Comparison of ENCODE assay signal across 28 mouse cellular contexts in the genomic region with DNA sequence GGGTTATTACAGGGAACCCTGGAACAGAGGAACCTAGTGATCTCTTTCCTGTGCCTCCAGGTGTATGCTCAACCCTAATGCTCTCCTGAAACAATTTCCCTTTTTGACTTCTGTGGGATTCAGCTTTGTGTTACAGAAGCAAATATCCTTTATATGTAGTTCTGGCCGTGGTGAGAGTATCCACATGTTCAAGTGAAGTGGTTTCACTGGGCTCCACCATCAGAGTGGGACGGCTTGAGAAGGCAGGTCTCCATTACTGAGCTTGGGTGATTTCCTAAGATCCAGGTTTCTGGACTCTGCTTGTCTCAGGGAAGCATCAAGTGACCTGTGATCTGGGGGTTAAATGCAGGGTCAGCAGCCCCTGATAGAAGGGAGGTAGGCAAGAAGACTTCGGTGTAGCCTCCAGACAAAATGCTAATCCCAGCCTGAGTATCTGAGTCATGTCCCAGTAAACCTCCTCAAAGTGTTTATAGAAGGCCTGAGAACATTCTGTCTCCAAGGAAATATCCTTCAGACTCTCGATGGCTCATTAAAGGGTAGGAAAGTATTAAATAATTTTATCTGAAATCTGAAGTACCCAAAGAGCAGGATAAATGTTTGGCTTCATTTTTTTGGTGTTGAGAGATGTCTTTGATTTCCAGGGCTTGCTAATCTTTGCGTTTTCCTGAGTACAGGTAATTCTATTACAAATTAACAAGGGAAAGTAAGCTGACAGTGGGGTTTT. TPM values are rescaled to one million over a fixed set of nuclear protein-coding genes. Genes with fewer than 3 reads are reported as not detected.
DNase-seq lines count a peak whose midpoint lies in the region; ATAC-seq and TF ChIP-seq lines count a peak whose summit lies in the region.
"Had no signal": no experiment of that assay in that cellular context is flagged by ENCODE, and none has a peak within 500 bp of the region (broad histone marks: within the 10 kb centered on the region; RNA-seq: fewer than 3 reads in every experiment).

No protein-coding gene starts in this region.

- TF ChIP-seq POLR2A in lung, adult 2 months (IDR thresholded peaks at IDR 0.05; ENCODE audit: borderline replicate concordance, extremely low read depth, low read depth, low read length) = no peak

- no peak overlapping the region for H3K4me2 ChIP-seq in lung, embryonic 15.5 days
- H3K4me2 ChIP-seq: embryonic facial prominence, embryonic 13.5 days; embryonic facial prominence, embryonic 15.5 days; forebrain, embryonic 12.5 days had no signal

- peaks cover 4% of the 10 kb centered on the region; the same call in 1 of the 2 replicates for H3K4me1 ChIP-seq in lung, embryonic 15.5 days
- peaks cover 5% of the 10 kb centered on the region for H3K4me1 ChIP-seq in lung, adult 2 months (ENCODE audit: control insufficient read depth, insufficient read depth, low read length)
- H3K4me1 ChIP-seq in hindbrain, embryonic 10.5 days (replicated peaks) = no peaks in the 10 kb centered on the region
- H3K4me1 ChIP-seq: embryonic facial prominence, embryonic 13.5 days; embryonic facial prominence, embryonic 15.5 days; forebrain, embryonic 12.5 days had no signal

- H3K9ac ChIP-seq in lung, embryonic 15.5 days = no peak overlapping the region
- H3K9ac ChIP-seq: embryonic facial prominence, embryonic 13.5 days; embryonic facial prominence, embryonic 15.5 days; forebrain, embryonic 12.5 days had no signal

- 40% methylated on average over 5 of the region's 5 CpGs for WGBS in lung, embryonic 15.5 days
- 45% methylated on average over 5 of the region's 5 CpGs for WGBS in lung, adult 2 months
- WGBS in hindbrain, embryonic 10.5 days = 71% methylated on average over 5 of the region's 5 CpGs

- TF ChIP-seq CTCF in lung, adult 2 months (IDR thresholded peaks at IDR 0.05; ENCODE audit: insufficient read depth, low read length) = no peak

- H3K27me3 ChIP-seq in lung, embryonic 15.5 days = no peaks in the 10 kb centered on the region
- H3K27me3 ChIP-seq in hindbrain, embryonic 10.5 days (ENCODE audit: insufficient read depth, poor library complexity, severe bottlenecking) = peaks cover 11% of the 10 kb centered on the region; the same call in 1 of the 2 replicates
- H3K27me3 ChIP-seq: CH12.LX, Patski had no signal

- no peaks in the 10 kb centered on the region for H3K9me3 ChIP-seq in lung, embryonic 15.5 days
- H3K9me3 ChIP-seq in hindbrain, embryonic 10.5 days = no peaks in the 10 kb centered on the region
- H3K9me3 ChIP-seq: embryonic facial prominence, embryonic 13.5 days; embryonic facial prominence, embryonic 15.5 days; forebrain, embryonic 10.5 days; forebrain, embryonic 12.5 days had no signal

- H3K4me3 ChIP-seq in lung, embryonic 15.5 days = no peak overlapping the region
- H3K4me3 ChIP-seq in lung, adult 2 months (replicated peaks; ENCODE audit: extremely low read depth, low read depth, low read length) = no peak overlapping the region
- H3K4me3 ChIP-seq in hindbrain, embryonic 10.5 days = no peak overlapping the region
- H3K4me3 ChIP-seq: embryonic facial prominence, embryonic 13.5 days; embryonic facial prominence, embryonic 15.5 days; erythroblast, embryonic 14.5 days; forebrain, embryonic 10.5 days; forebrain, embryonic 12.5 days had no signal

- peak overlapping the region; percentile 39 for H3K27ac ChIP-seq in lung, embryonic 15.5 days
- no peak overlapping the region for H3K27ac ChIP-seq in hindbrain, embryonic 10.5 days
- H3K27ac ChIP-seq: embryonic facial prominence, embryonic 13.5 days; embryonic facial prominence, embryonic 15.5 days; forebrain, embryonic 10.5 days; forebrain, embryonic 12.5 days had no signal

- peak; percentile 19 to 42 for DNase-seq in lung, adult 18-20 months
- DNase-seq in lung, postnatal 14 days = no peak
- no peak for DNase-seq in lung, adult 2 months
- DNase-seq in lung, postnatal 25 days (ENCODE audit: low spot score) = peak; percentile 66
- DNase-seq in embryo, embryonic 10 days (ENCODE audit: low spot score) = no peak
- DNase-seq in hindbrain, embryonic 10.5 days (ENCODE audit: low spot score) = no peak
- DNase-seq: adrenal gland, adult 8-10 months; adrenal gland, postnatal 14 days; adrenal gland, postnatal 36 days; B cell, adult 2 months; cerebellum, adult 11-12 months; cerebellum, adult 2 months; cerebellum, adult 9-10 months; cerebellum, postnatal 10 days; cerebellum, postnatal 25 days; embryo, embryonic 11 days had no signal

- no peak for ATAC-seq in lung, embryonic 15.5 days (ENCODE audit: borderline replicate concordance, extremely low read depth, low FRiP score, low TSS enrichment)
- ATAC-seq: activated CD4-positive, CD25-positive, alpha-beta regulatory T cell, adult 4 months; CD4-positive, CD25-positive, alpha-beta regulatory T cell, adult 4 months; forebrain, embryonic 14.5 days; Patski had no signal

- H3K36me3 ChIP-seq in lung, embryonic 15.5 days = no peaks in the 10 kb centered on the region
- H3K36me3 ChIP-seq in hindbrain, embryonic 10.5 days = no peaks in the 10 kb centered on the region
- H3K36me3 ChIP-seq: embryonic facial prominence, embryonic 13.5 days; embryonic facial prominence, embryonic 15.5 days; forebrain, embryonic 10.5 days; forebrain, embryonic 12.5 days; G1E had no signal

RNA-seq across cellular contexts. Expression of a gene that starts 16.6 kb away (rescaled TPM):
- 10.5 and 10.9 TPM in 2 replicates for polyA plus RNA-seq in lung, embryonic 15.5 days (2015; fragmentation: Nextera tagmentation; extraction: Ambion mirVana)
- polyA plus RNA-seq in lung, adult 2 months (2012; rRNA removed) = 122 and 300 TPM in 2 replicates
- polyA plus RNA-seq in hindbrain, embryonic 10.5 days (2016; fragmentation: Nextera tagmentation; extraction: Ambion mirVana) = 5.1 and 11.0 TPM in 2 replicates
- polyA plus RNA-seq: activated CD4-positive, CD25-positive, alpha-beta regulatory T cell, adult 4 months; CD4-positive, CD25-positive, alpha-beta regulatory T cell, adult 4 months; erythroblast, embryonic 14.5 days; G1E had no signal

Comparison
In these comparisons a context has a peak if more than half of its experiments do, and no peak if none do; other contexts are left out.
1. DNase-seq: peak in lung, adult 18-20 months (2 of 2) and lung, postnatal 25 days (single experiment); none in lung, postnatal 14 days (single experiment), lung, adult 2 months (single experiment), embryo, embryonic 10 days (single experiment) and hindbrain, embryonic 10.5 days (single experiment).
2. RNA of a gene that starts 16.6 kb away (polyA plus RNA-seq): 122 to 300 TPM in lung, adult 2 months; 5.1 to 11.0 TPM in hindbrain, embryonic 10.5 days and 10.5 to 10.9 TPM in lung, embryonic 15.5 days; every median in the first group is over 10 times any median in the second.